Mouse (Mus musculus) midbrain, embryonic 15.5 days (tissue): ENCODE measurements around the gene Sdhc. TPM values are rescaled to one million over a fixed set of nuclear protein-coding genes. Genes with fewer than 3 reads are reported as not detected.
"Not testable (repeated sequence)": the region's sequence is repeated elsewhere in the genome, so short reads cannot be mapped to it uniquely, and the experiment has no call there.

ENCODE experiments used
- ATAC-seq: fragments of 200-750 bp; cut with Nextera tagmentation; replicated peaks from 2 replicates; pipeline ENCODE4 v1.8.0; 2017; ENCODE audit warnings: moderate TSS enrichment
- H3K27ac ChIP-seq: fragments of 300-500 bp; sonication (generic); 2 replicates; pipeline ENCODE4 v1.5.1; 2015; ENCODE audit warnings: mild to moderate bottlenecking, inconsistent platforms
- H3K27me3 ChIP-seq: fragments of 300-500 bp; sonication (generic); replicated peaks from 2 replicates; pipeline ENCODE4 v1.6.1; 2015; ENCODE audit warnings: inconsistent platforms
- H3K36me3 ChIP-seq: fragments of 300-500 bp; sonication (generic); replicated peaks from 2 replicates; pipeline ENCODE4 v1.6.1; 2015; ENCODE audit warnings: inconsistent platforms
- H3K4me1 ChIP-seq: fragments of 300-500 bp; sonication (generic); 2 replicates; pipeline ENCODE4 v1.6.1; 2015; ENCODE audit warnings: inconsistent platforms
- H3K4me2 ChIP-seq: fragments of 300-500 bp; sonication (generic); 2 replicates; pipeline ENCODE4 v1.6.1; 2015; ENCODE audit warnings: inconsistent platforms, mild to moderate bottlenecking, moderate library complexity
- H3K4me3 ChIP-seq: fragments of 300-500 bp; sonication (generic); 2 replicates; pipeline ENCODE4 v1.5.1; 2015; ENCODE audit warnings: mild to moderate bottlenecking, inconsistent platforms
- H3K9ac ChIP-seq: fragments of 300-500 bp; sonication (generic); 2 replicates; pipeline ENCODE4 v1.6.1; 2015; ENCODE audit warnings: mild to moderate bottlenecking, inconsistent platforms
- H3K9me3 ChIP-seq: fragments of 300-500 bp; sonication (generic); 2 replicates; pipeline ENCODE4 v1.6.1; 2016; ENCODE audit warnings: inconsistent platforms
- WGBS: fragments of 180-500 bp; shearing (Covaris S2); methylation state at CpG from one replicate; pipeline ENCODE4 v1.1.7; 2015; ENCODE audit warnings: mixed read lengths; 5-methylcytosine and 5-hydroxymethylcytosine counted together
- polyA plus RNA-seq: library from polyadenylated mRNA; unstranded; fragments of >200 nt; fragmentation: Nextera tagmentation; extraction: Ambion mirVana; gene quantifications from 2 replicates; pipeline ENCODE4 v1.2.1, GENCODE M21; 2015

Sdhc gene
- polyA plus RNA-seq, 1 experiment from 2014 or later, result 286 TPM

DNA sequence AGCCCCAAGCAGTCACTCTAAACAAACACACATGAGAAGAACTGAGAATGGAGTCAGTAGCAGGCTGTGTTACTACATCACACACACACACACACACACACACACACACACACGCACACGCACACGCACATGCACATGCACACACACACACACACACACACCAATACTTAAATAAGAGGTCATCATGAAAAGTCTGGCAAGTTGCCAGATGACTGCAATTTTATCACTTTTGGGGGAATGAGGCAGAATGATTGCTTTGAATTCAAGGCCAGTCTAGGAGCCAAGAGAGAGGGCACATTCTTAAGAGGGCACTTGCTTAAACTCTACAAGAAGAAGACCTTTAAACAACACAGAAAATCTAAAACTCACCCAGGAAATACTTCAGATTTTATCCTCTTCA, 12.1 kb upstream of the Sdhc start:
- no peak for ATAC-seq
- no peaks in the 10 kb centered on the region for H3K4me1 ChIP-seq
- H3K4me2 ChIP-seq, result no peak overlapping the region
- no peak overlapping the region for H3K4me3 ChIP-seq
- H3K9me3 ChIP-seq, result no peaks in the 10 kb centered on the region
- no peaks in the 10 kb centered on the region for H3K36me3 ChIP-seq
- WGBS, result 84% methylated on average over 3 of the region's 3 CpGs
- no peak overlapping the region for H3K27ac ChIP-seq
- no peak overlapping the region for H3K9ac ChIP-seq
- H3K27me3 ChIP-seq, result peaks cover 22% of the 10 kb centered on the region

- no peak overlapping the region for H3K27ac ChIP-seq
- H3K9ac ChIP-seq, result 0 out of 2 replicates have a peak overlapping the region, but pooled peaks have one; percentile 2
- H3K4me2 ChIP-seq, result peak overlapping the region; percentile 42
- 3% methylated on average over 15 of the region's 15 CpGs for WGBS
- no peak for ATAC-seq
- H3K4me1 ChIP-seq, result no peaks in the 10 kb centered on the region
- no peaks in the 10 kb centered on the region for H3K36me3 ChIP-seq
- no peaks in the 10 kb centered on the region for H3K9me3 ChIP-seq
- peak overlapping the region; percentile 16; the same call in 1 of the 2 replicates for H3K4me3 ChIP-seq
- peaks cover 22% of the 10 kb centered on the region for H3K27me3 ChIP-seq
These were observed 9.1 kb upstream of the Sdhc start for GRCm38 (mm10) chr1:171159485-171159975.

DNA sequence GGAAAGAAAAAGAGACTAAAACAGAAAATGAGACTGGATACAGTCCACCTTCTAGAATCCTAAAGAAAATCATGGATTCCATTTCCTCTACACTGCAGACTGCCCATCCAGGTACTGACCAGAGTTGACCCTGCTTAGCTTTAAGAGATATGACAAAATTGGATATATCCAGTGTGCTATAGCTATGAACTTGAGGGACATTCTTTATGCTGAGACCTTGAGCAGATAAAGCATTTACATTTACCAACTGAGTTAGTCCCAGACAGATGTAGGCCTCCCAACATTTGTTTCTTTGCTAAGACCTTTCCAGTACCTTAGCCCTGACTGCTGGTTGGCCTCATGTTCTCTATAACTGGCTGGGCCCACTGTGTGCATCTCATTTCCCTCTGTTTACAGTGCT, 7.6 kb upstream of the Sdhc start:
- no peak overlapping the region for H3K4me2 ChIP-seq
- H3K27ac ChIP-seq, result no peak overlapping the region
- H3K27me3 ChIP-seq, result peaks cover 22% of the 10 kb centered on the region
- H3K4me1 ChIP-seq, result no peaks in the 10 kb centered on the region
- no peak for ATAC-seq
- no peak overlapping the region for H3K4me3 ChIP-seq
- H3K36me3 ChIP-seq, result no peaks in the 10 kb centered on the region
- no peak overlapping the region for H3K9ac ChIP-seq
- no peaks in the 10 kb centered on the region for H3K9me3 ChIP-seq

- ATAC-seq, result no peak
- Histone ChIP-seq H3K27me3 (peaks cover 22% of the 10 kb centered on the region), H3K9ac (no peak overlapping the region), H3K36me3 (no peaks in the 10 kb centered on the region), H3K4me2 (no peak overlapping the region), H3K27ac (no peak overlapping the region), H3K4me1 (no peaks in the 10 kb centered on the region), H3K9me3 (no peaks in the 10 kb centered on the region), H3K4me3 (no peak overlapping the region)
- WGBS, result 75% methylated on average over 3 of the region's 3 CpGs
These were observed 6.2 kb upstream of the Sdhc start for GRCm38 (mm10) chr1:171156644-171157043.

DNA sequence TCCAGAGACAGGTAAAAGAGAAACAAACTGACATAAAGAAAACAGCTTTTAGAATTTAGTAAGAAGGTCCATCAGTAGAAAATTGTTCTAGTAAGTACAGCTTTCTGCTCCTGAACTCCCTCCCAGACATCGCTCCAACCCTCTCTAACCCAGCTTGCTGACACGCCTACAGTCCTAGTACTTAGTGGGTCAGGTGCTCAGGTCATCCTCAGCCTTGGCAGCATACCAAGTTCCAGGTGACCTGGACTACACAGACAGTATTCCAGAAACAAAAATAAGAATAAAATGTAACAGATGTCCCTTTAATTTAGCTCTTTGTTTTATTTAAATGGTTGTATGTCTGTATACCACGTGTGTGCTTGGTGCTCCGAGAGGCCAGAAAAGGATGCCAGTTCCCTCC, 1.6 kb upstream of the Sdhc start:
- H3K4me1 ChIP-seq, result peaks cover 22% of the 10 kb centered on the region
- no peaks in the 10 kb centered on the region for H3K9me3 ChIP-seq
- no peak overlapping the region for H3K4me3 ChIP-seq
- no peak overlapping the region for H3K9ac ChIP-seq
- ATAC-seq, result no peak
- no peak overlapping the region for H3K27ac ChIP-seq
- H3K27me3 ChIP-seq, result no peaks in the 10 kb centered on the region; the same call in 1 of the 2 replicates
- no peaks in the 10 kb centered on the region for H3K36me3 ChIP-seq
- 85% methylated on average over 4 of the region's 4 CpGs for WGBS
- no peak overlapping the region for H3K4me2 ChIP-seq

- Histone ChIP-seq H3K9me3 (no peaks in the 10 kb centered on the region), H3K27ac (peak overlapping the region; percentile 85), H3K4me2 (peak overlapping the region; percentile 86), H3K4me3 (peak overlapping the region; percentile 83), H3K27me3 (no peaks in the 10 kb centered on the region; the same call in 1 of the 2 replicates), H3K4me1 (peaks cover 22% of the 10 kb centered on the region), H3K36me3 (no peaks in the 10 kb centered on the region), H3K9ac (peak overlapping the region; percentile 84)
- ATAC-seq, result peak; percentile 62
- WGBS, result 7% methylated on average over 18 of the region's 18 CpGs
These were observed 512 bp upstream of the Sdhc start for GRCm38 (mm10) chr1:171150838-171151391.

DNA sequence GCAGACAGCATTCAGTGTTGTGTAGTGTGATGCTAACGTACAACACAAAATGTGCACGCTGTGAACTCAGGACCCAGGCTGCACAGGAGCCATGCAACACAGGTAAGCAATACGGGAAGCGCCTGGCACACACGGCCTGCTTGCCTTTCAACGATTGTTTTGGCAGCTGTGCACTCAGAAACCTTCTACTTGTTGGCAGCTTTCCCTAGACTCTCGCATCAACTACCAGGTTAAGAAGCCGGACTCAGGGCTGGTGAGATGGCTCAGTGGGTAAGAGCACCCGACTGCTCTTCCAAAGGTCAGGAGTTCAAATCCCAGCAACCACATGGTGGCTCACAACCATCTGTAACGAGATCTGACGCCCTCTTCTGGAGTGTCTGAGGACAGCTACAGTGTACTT, 7.4 kb downstream of the Sdhc start:
- 74% methylated on average over 11 of the region's 11 CpGs for WGBS
- not testable (repeated sequence) for H3K27ac ChIP-seq, H3K9ac ChIP-seq, H3K4me3 ChIP-seq, ATAC-seq, H3K9me3 ChIP-seq, H3K4me1 ChIP-seq, H3K27me3 ChIP-seq, H3K4me2 ChIP-seq
- peaks cover 12% of the 10 kb centered on the region; the same call in 1 of the 2 replicates for H3K36me3 ChIP-seq

DNA sequence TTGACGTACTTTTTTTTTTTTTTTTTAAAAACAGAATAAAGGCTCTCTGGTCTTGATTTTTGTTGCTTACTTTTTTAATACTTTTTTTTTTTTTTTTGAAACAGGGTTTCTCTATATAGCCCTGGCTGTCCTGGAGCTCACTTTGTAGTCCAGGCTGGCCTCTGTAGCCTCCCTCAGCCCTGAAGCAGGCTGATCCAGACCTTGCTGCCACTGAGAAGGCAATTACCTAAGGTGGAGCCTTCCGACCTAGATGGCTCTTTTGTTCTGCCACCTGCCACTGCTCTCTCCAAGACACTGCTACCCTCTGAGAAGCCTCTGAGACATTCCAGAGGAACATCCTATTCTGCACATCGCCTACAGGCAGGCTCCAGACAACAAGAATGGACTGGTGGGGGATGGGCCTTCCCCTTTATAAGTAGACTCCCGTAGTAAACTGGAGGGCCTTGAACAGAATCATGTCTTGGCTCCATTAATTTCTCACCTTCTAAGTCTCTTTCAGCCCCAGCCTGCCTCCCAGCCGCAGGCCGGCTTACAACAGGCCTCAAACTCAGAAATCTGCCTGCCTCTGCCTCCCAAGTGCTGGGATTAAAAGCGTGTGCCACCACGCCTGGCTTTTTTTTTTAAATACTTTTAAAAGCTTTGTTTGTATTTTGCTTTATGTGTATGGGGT, 12.8 kb downstream of the Sdhc start:
- not testable (repeated sequence) for H3K9me3 ChIP-seq, H3K27me3 ChIP-seq, ATAC-seq, H3K9ac ChIP-seq, H3K4me3 ChIP-seq, H3K4me2 ChIP-seq, H3K27ac ChIP-seq, H3K4me1 ChIP-seq
- 94% methylated on average over 8 of the region's 8 CpGs for WGBS
- peaks cover 48% of the 10 kb centered on the region; the same call in 1 of the 2 replicates for H3K36me3 ChIP-seq

DNA sequence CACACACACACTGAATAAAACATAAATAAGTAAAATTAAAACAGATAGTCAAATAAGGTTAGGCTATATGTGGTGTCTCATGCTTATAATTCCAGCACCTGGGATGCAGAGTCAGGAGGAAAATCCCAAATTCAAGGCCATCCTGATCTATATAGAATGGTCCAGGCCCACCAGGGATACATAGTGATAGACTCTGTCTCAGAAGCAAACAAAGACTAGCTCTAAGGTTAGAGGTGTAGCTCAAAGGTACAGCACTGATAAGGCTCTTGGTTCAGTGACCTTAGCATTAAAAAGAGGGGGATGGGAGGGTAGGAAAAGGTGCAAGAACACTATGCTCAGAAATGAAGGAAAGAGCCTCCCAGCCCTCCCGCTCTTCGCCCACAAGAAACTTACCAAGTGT, 14.8 kb downstream of the Sdhc start:
- 100% methylated on average over 2 of the region's 2 CpGs for WGBS
- Histone ChIP-seq H3K4me3 (no peak overlapping the region), H3K9me3 (no peaks in the 10 kb centered on the region), H3K27ac (no peak overlapping the region), H3K27me3 (no peaks in the 10 kb centered on the region), H3K4me1 (no peaks in the 10 kb centered on the region), H3K36me3 (peaks cover 44% of the 10 kb centered on the region; the same call in 1 of the 2 replicates), H3K4me2 (no peak overlapping the region), H3K9ac (no peak overlapping the region)
- ATAC-seq, result no peak

- Histone ChIP-seq H3K4me2 (no peak overlapping the region), H3K9me3 (no peaks in the 10 kb centered on the region), H3K4me1 (no peaks in the 10 kb centered on the region), H3K27me3 (no peaks in the 10 kb centered on the region), H3K36me3 (peaks cover 47% of the 10 kb centered on the region; the same call in 1 of the 2 replicates), H3K4me3 (no peak overlapping the region), H3K27ac (no peak overlapping the region), H3K9ac (no peak overlapping the region)
- ATAC-seq, result no peak
- 88% methylated on average over 1 of the region's 1 CpGs for WGBS
These were observed 19.4 kb downstream of the Sdhc start for GRCm38 (mm10) chr1:171130971-171131370.

GRCm38 (mm10) chr1:171129251-171129650, 21.2 kb downstream of the Sdhc start:
- no peak for ATAC-seq
- Histone ChIP-seq H3K27ac (no peak overlapping the region), H3K9me3 (no peaks in the 10 kb centered on the region), H3K9ac (no peak overlapping the region), H3K4me2 (no peak overlapping the region), H3K36me3 (peaks cover 31% of the 10 kb centered on the region; the same call in 1 of the 2 replicates), H3K4me3 (no peak overlapping the region), H3K4me1 (no peaks in the 10 kb centered on the region), H3K27me3 (no peaks in the 10 kb centered on the region)
- 68% methylated on average over 7 of the region's 7 CpGs for WGBS

DNA sequence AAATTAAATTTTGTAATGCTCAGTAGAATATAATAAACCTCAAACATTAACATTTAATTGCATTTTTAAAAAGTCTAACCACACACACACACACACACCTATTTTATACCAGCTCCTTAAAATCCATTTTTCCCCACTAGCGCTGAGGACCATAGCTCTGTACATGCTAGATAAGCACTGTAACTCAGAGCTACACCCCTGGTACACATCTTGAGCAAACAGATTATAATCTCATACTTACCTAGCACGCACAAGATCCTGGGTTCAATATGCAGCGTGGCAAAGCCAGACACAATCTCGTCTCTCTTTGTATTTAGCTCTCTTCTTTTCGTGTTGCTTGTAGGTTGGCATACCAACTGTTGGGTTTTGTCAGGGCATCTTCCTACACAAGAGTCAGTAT, 26.0 kb downstream of the Sdhc start:
- 87% methylated on average over 5 of the region's 5 CpGs for WGBS
- no peak for ATAC-seq
- H3K9ac ChIP-seq, result no peak overlapping the region
- no peak overlapping the region for H3K4me2 ChIP-seq
- peaks cover 10% of the 10 kb centered on the region; the same call in 1 of the 2 replicates for H3K36me3 ChIP-seq
- no peak overlapping the region for H3K27ac ChIP-seq
- H3K27me3 ChIP-seq, result no peaks in the 10 kb centered on the region
- H3K9me3 ChIP-seq, result no peaks in the 10 kb centered on the region
- H3K4me3 ChIP-seq, result no peak overlapping the region
- H3K4me1 ChIP-seq, result no peaks in the 10 kb centered on the region

DNA sequence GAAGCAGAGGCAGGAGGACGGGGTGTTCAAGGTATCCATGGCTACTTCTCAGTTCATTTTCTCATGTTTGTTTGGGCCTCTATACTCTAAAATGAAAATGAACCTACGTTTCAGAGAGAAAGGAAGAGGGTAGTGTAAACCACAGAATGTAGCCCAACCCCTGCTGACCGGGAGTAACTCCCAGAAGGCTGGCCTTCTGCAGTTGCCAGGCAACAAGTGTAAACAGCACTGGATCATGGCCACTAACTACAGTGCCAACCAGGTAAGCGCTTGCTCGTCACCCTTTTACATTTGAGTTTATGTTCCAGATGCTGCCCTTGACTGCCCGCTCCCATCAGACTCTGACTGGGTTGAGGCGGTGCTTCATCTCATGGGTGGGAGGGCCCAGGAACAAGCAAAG, 27.5 kb downstream of the Sdhc start:
- no peak overlapping the region for H3K4me2 ChIP-seq
- no peak overlapping the region for H3K27ac ChIP-seq
- H3K27me3 ChIP-seq, result no peaks in the 10 kb centered on the region
- no peaks in the 10 kb centered on the region for H3K4me1 ChIP-seq
- WGBS, result 37% methylated on average over 7 of the region's 7 CpGs
- no peaks in the 10 kb centered on the region for H3K9me3 ChIP-seq
- no peak for ATAC-seq
- no peak overlapping the region for H3K4me3 ChIP-seq
- no peaks in the 10 kb centered on the region for H3K36me3 ChIP-seq
- no peak overlapping the region for H3K9ac ChIP-seq
